Mouse (Mus musculus) c-Kit-negative CD71-positive TER-119-positive erythroid progenitor cells, embryonic 14.5 days (primary cell): ENCODE measurements around the gene Gm36210.

Experiments used
- DNase-seq: peaks from one replicate; pipeline ENCODE4 v3.0.0-alpha.2; 2013; ENCODE audit warnings: low read depth, low spot score

Gm36210 gene

GRCm38 (mm10) chr7:4922931-4923565 is 16.7 kb upstream of the Gm36210 start:
- no peak for DNase-seq

- no peak for DNase-seq
Observed at GRCm38 (mm10) chr7:4922508-4922907, 16.2 kb upstream of the Gm36210 start.

- no peak for DNase-seq
Observed at GRCm38 (mm10) chr7:4921824-4922482, 15.6 kb upstream of the Gm36210 start, which contains the start of gene Nat14. Gene Nat14, plus strand, starts transcription at chr7:4922028.

GRCm38 (mm10) chr7:4920976-4921823 is 14.9 kb upstream of the Gm36210 start:
- no peak for DNase-seq

- DNase-seq, result no peak
Observed at GRCm38 (mm10) chr7:4920496-4920895, 14.2 kb upstream of the Gm36210 start.

GRCm38 (mm10) chr7:4919971-4920370 is 13.7 kb upstream of the Gm36210 start:
- DNase-seq, result no peak

GRCm38 (mm10) chr7:4919096-4919495 is 12.8 kb upstream of the Gm36210 start:
- no peak for DNase-seq

- no peak for DNase-seq
Observed at GRCm38 (mm10) chr7:4918681-4919080, 12.4 kb upstream of the Gm36210 start.

- no peak for DNase-seq
Observed at GRCm38 (mm10) chr7:4917494-4917893, 11.2 kb upstream of the Gm36210 start.

- DNase-seq, result no peak
Observed at GRCm38 (mm10) chr7:4915669-4916416, 9.5 kb upstream of the Gm36210 start.

GRCm38 (mm10) chr7:4915007-4915665 is 8.8 kb upstream of the Gm36210 start, which contains the start of gene Zfp628:
Gene Zfp628, plus strand, starts transcription at chr7:4915217.
- DNase-seq, result peak; percentile 93

- no peak for DNase-seq
Observed at GRCm38 (mm10) chr7:4912248-4912647, 5.9 kb upstream of the Gm36210 start.

- no peak for DNase-seq
Observed at GRCm38 (mm10) chr7:4911561-4911960, 5.2 kb upstream of the Gm36210 start.

GRCm38 (mm10) chr7:4902404-4902803 is 3.9 kb downstream of the Gm36210 start:
- DNase-seq, result no peak

GRCm38 (mm10) chr7:4901171-4901570 is 5.1 kb downstream of the Gm36210 start:
- DNase-seq, result peak; percentile 45

- DNase-seq, result no peak
Observed at GRCm38 (mm10) chr7:4900523-4900851, 5.8 kb downstream of the Gm36210 start.

- no peak for DNase-seq
Observed at GRCm38 (mm10) chr7:4899649-4900522, 6.4 kb downstream of the Gm36210 start.

GRCm38 (mm10) chr7:4898851-4899648 is 7.3 kb downstream of the Gm36210 start:
- no peak for DNase-seq

GRCm38 (mm10) chr7:4895186-4895585 is 11.1 kb downstream of the Gm36210 start:
- no peak for DNase-seq
